Mouse (Mus musculus): ENCODE measurements around the gene Aqp9.

Aqp9 gene

GRCm38 (mm10) chr9:71166871-71167465, 1.5 kb downstream of the Aqp9 start:
- DNase-seq, result peak; percentile 34

DNA sequence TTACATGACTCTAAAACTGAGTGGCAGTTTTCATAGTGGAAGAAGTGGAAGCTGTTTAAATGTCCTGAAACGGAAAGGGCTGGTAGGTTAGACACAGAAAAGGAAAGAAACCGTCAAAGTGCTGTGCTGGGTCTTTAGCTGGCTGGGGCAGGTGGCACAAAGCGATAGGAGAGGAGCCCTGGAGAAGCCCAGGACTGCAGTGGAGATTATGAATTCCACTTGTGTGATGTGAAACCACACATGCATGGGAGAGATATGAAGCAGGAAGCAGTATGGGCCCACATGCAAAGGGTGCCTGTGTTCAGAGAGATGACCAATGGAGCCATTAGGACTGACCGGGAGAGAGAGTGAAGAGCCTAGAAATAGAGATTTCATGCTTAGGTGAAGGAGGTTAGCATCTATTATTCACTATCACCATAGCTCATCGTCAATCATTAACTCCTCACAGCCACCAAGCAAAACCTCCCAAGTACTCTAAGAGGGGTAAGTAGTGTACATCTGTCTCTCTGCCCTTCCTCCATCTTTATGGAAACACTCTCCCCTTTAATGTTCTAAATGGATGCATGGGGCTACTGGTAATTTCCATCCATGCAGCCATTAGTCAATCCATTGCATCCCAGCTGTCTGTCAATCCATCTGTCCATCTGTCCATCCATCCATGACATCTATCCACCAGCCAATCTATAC, 2.3 kb downstream of the Aqp9 start:
- no peak for DNase-seq

GRCm38 (mm10) chr9:71165510-71165909, 3.0 kb downstream of the Aqp9 start:
- DNase-seq, result no peak

DNA sequence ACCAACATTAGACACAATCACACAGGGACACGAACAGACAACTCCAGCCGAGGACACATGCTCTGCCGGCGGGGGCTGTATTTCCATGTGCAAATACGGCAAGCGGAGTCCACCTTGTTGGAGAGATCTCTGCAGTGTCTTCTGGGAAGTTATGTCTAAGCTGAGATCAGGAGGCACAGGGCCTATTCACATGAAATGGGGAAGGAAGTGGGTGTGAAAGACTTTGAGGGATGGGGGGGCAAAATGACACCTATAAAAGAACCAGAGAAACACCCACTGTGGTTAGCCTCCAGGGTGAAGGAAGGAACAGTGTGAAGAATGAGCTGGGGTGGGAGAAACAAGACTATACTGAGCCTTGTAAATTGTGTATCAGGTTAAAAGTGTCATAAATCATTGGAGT, 3.4 kb downstream of the Aqp9 start:
- DNase-seq, result no peak

DNA sequence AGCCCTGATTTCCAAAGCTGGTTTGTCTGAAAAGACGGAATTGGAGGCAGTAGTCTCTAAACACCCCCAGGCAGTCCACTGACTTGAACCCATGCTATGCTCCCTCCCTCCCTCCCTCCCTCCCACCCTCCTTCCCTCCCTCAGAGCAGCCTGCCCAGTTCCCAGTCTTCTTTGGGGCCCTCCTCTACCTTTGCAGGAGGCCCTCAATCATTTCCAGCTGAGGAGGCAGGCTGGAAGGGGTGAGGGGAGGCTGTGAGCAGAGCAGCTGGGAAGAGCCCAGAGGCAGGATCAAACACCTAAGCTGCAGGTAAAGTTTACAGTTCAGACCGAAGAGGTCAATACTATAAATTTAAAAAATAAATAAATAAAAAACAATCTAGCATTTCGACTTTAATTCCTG, 4.1 kb downstream of the Aqp9 start:
- no peak for DNase-seq

DNA sequence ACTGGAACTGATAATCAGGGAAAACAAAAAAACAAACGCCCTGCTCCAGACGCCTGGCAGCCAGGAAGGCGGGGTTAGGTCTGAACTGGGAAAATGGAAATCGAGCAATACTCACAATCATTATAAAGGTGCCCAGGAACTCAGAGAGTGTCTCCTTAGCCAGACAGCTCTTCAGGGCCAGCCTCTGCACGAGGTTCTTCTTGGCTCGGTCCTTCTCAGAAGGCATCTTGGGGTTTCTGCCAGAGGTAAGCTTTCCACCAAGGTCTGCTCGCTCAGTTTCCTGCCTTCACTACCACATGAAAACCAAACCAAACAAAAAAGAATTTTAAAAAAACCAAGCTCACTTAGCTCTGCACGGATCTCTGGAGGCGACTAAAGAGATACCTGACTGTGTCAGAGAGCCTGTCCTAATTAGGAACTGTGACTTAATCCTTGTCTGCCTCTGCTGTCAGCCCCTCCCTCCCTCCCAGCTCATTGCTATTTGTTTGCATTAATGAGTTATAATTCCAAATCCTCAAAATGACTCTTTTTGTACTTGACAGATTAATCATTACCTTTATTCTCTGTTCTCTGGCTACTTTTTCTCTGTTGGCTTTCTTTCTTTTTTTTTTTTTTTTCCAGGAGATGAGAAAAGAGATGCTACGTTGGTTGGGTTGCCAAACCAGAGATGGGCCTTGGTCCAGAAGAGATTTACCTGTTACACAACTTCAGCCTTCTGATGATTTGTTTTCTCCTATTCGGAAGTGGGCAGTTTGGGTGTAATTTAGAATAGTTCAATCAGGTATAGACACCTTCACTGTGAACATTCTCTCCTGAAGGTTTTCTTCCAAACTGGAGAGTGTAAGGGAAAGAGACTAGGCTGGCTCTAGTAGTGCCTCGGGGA, 5.4 kb downstream of the Aqp9 start:
- no peak for DNase-seq

GRCm38 (mm10) chr9:71162131-71162857, 6.2 kb downstream of the Aqp9 start:
- DNase-seq, result no peak

DNA sequence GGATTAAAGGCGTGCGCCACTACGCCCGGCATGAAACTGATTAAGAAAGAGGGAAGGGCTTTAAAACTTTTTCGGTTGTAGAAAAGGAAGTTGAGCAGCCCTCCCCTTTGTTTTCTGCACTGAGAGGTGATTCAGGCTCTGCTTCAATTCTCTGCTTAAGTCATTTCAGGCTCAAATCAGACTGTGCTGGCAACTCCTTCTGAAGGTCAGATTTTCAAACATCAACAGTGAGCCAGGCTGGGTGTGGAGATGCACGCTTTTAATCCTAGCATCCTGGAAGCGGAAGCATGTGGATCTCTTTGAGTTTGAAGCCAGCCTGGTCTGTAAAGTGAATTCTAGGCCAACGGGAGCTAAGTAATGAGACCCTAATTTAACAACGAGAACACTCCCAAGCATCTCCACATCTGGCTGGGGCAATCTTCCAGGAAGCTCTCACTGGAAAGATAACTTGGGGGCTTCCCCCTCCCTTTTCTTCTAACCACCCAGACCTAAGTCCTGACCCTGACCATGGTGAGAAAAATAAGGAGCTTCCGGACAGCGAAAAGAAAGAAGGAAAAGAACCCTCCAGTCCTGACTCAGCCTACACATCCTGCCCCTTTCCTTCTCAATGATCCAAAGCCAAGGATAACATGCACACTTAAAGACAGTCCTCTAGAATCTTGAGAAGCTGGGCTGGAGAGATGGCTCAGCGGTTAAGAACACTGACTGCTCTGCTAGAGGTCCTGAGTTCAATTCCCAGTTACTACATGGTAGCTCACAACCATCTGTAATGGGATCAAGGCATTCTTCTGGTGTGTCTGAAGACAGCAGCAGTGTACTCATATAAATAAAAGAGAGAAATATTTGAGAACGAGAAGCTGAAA, 7.4 kb downstream of the Aqp9 start:
- DNase-seq, result no peak

DNA sequence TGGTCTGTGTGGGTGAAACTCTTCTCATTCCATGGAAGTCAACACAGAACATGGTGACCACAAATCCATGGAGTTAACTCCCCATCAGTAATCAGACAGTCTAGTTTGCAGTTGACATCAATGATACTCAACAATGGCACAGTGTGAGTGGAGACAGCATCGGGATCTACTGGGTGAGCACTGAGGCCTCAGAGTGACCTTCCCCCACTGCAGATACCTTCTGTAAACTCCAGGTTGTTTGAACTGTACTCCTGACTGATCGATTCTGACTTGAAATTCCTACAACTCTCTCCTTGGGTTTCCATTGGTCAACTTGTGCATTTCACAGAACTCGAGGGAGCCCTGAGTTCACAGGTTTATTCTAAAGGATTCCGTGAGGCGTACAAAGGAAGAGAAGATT, 8.8 kb downstream of the Aqp9 start:
- DNase-seq, result no peak

- DNase-seq, result no peak
These were observed 9.3 kb downstream of the Aqp9 start for GRCm38 (mm10) chr9:71159060-71159626.

DNA sequence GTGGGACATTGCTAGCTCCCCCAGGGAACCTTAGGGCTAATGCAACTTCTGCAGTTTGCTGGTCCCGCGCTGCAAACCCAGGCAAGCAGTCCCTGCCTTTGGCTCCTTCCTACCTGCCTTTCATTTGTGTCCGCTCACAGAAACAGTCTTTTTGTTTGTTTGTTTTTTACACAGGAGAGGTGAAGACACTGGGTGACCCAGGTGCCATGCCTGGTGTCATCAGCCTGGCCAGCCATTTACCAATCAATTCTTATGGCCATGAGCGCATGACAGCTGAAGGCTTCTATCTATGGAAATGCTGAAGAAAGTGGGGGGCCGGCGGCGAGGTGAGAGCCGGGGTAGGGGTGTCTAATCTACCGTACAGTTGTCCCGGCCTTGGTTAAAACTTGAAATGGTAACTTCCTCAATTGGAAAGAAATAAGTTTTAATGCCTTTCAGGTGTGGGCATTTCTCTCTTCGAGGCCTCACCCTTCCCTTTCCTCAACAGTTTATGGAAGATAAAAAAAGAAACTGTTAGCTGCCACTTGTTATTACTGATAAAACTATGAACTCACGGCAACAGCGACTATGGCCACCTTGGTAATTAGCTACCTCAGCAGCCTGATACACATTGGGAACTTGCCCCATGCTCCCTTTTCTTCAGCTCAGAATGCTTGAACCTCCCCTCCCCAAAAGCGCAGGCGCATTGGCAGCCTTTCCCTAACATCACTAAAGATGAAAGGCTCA, 10.4 kb downstream of the Aqp9 start:
- no peak for DNase-seq

DNA sequence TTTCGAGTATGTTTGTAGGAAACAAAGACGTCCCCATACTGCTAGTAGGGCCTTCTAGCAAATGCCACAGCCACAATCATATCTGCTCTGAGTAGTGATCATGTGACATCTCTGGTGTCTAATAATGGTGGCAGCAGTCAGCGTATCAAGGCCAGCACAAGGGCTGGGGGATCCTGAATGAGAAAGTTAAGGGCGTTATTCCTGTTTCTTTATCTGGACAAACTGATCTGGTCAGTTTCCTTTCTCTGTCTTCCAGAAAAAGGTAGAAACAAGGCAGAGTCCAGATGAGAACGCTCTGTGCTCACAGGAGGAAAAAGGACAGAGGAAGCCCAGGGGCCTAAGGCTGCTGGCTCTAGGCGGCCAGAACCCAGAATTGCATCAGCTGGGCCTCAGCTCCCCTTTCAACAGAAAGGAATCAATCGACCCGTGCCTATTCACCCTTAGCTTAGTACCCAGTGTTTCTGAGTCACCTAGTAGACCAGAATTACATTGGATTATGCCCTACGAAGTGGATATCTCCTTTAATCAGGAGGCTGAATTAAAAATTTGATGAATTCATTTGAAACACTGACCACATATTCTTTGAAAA, 11.9 kb downstream of the Aqp9 start:
- DNase-seq, result no peak

- no peak for DNase-seq
These were observed 13.0 kb downstream of the Aqp9 start for GRCm38 (mm10) chr9:71155399-71156005.

DNA sequence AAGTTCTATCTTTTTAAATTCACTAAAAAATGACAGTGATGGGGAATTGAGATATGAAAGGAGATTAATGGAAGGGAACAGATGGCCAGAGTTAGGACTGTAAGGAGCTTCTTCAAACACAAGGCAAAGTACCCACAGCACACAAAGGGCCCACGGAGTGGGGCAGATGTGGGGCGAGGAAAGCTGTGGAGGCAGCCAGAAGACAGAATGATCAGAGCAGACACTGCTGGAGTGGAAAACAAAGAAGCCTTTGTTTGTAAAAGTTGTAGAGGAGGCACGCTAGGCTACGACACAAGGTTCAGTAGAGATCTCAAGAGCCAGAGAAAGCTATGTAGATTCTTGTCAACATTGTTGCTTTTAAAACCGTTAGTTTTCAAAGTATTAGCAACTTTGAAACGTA, 17.1 kb downstream of the Aqp9 start:
- peak; percentile 72 for DNase-seq

DNA sequence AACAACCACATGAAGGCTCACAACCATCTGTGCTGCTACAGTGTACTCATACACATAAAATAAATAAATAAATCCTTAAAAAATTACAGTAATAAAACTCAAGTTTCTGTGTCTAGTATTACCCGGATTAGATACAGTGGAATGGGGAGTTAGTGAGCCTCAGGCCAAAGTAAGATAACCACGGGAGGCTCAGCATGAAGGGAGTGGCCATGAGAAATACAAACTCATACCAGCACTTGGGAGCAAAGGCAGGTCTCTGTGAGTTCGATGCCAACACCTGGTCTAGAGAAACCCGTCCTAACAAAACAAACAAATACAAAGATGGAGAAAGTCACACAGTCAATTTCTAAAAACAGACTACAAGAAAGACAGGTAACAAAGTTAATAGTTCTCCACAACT, 18.3 kb downstream of the Aqp9 start:
- DNase-seq, result no peak

GRCm38 (mm10) chr9:71148890-71149289, 19.6 kb downstream of the Aqp9 start:
- DNase-seq, result no peak

DNA sequence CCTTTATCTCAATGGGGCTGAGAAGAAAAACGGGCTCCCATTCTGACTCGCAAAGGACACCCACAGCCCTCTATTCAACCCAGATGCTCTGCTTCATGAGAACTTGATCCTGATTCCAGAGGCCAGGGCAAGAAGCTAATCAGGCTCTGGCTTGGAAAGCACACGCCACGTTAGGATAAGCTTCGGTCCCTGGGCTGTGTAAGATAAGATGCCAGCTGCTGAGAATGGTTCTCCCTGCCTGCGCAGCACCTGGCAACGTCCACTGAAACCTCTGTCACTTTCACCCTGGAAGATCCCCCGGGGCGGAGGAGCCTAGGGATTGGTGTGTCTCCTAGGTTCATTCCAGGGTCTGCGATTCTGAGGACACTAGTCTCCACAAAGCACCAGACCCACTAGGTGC, 22.3 kb downstream of the Aqp9 start:
- no peak for DNase-seq

DNA sequence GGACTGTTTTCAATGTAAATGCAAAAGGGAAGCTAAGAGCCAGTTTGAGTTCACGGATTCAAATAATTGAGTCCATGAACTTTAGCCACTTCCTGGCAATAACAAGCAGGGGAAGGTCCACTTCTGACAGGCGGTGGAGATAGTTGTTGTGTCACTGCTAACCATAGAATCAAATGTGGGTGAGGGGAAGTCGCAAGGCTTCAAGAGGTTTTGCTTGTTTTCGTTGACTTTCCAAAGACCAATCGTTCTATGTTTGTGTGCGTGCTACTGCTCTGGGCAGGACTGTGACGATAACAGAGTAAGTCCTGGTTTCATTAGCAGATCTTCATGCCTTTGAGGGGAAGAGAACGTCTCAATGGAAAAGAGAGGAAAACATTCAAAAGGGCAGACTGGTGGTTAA, 28.3 kb downstream of the Aqp9 start:
- DNase-seq, result no peak

- no peak for DNase-seq
These were observed 29.5 kb downstream of the Aqp9 start for GRCm38 (mm10) chr9:71138936-71139335.

DNA sequence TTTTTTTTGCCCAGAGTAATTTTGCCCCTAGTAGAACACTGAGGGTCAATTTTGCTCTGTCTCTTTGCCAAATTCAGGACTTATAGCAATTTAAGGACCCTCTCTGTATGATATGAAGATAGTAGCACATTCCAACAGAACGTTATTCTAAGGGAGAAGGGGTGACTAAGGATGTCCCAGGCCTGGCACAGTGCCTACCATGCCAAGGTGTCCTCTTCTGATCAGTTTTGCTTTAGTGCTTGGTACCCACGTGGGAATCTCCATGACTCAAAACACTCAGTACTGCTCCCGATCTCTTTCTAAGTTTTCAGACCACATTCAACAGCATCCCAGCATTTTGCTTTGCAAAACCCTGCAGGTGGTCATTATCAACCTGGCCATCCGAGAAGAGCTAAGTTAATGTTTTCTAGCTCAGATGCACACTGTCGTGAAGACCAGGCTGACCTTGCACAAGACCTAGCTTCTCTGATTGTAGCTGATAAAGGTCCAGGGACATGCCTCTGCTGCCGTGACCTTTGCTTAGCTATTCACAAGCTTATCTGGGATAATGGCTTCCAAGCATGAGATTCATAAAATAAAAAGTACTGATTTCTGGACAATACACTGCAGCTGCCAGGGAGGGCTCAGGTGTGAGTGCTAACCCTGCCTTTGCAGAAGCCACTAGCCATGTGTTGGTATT, 31.1 kb downstream of the Aqp9 start:
- no peak for DNase-seq
